7 mouse cellular contexts compared by ENCODE assay signal in genomic region chr1:167001174-167001843, GRCm38 (mm10). TPM values are rescaled to one million over a fixed set of nuclear protein-coding genes. Genes with fewer than 3 reads are reported as not detected.
DNase-seq lines count a peak whose midpoint lies in the region; ATAC-seq lines count a peak whose summit lies in the region.

Fam78b (plus strand) TSS chr1:167001417.

- H3K4me2 ChIP-seq in embryonic facial prominence, embryonic 11.5 days (ENCODE audit: low read depth, low read length), result peak within 1 kb of the TSS; percentile 97
- H3K4me2 ChIP-seq in midbrain, embryonic 13.5 days (replicated peaks), result peak within 1 kb of the TSS; percentile 78
- H3K4me2 ChIP-seq in stomach, embryonic 15.5 days, result peak within 1 kb of the TSS; percentile 95

- peaks cover 13% of the 10 kb centered on the region for H3K27me3 ChIP-seq in embryonic facial prominence, embryonic 11.5 days (ENCODE audit: control insufficient read depth, insufficient read depth, low read length)
- H3K27me3 ChIP-seq in midbrain, embryonic 13.5 days, result 0 out of 2 replicates have a peak, but pooled peaks cover 3% of the 10 kb centered on the region
- H3K27me3 ChIP-seq in stomach, embryonic 15.5 days (replicated peaks), result peaks cover 25% of the 10 kb centered on the region

- under 1% methylated on average over 41 of the region's 85 CpGs for WGBS in embryonic facial prominence, embryonic 11.5 days
- WGBS in midbrain, embryonic 13.5 days, result under 1% methylated on average over 65 of the region's 85 CpGs
- WGBS in stomach, embryonic 15.5 days, result under 1% methylated on average over 66 of the region's 85 CpGs

- peaks cover 4% of the 10 kb centered on the region; the same call in 1 of the 2 replicates for H3K4me1 ChIP-seq in embryonic facial prominence, embryonic 11.5 days (ENCODE audit: control insufficient read depth, insufficient read depth, low read length)
- H3K4me1 ChIP-seq in midbrain, embryonic 13.5 days (replicated peaks), result peaks cover 39% of the 10 kb centered on the region
- 0 out of 2 replicates have a peak, but pooled peaks cover 11% of the 10 kb centered on the region for H3K4me1 ChIP-seq in stomach, embryonic 15.5 days

- H3K4me3 ChIP-seq in embryonic facial prominence, embryonic 11.5 days (ENCODE audit: low read depth, low read length), result peak within 1 kb of the TSS; percentile 81
- peak within 1 kb of the TSS; percentile 81 for H3K4me3 ChIP-seq in midbrain, embryonic 13.5 days (replicated peaks)
- peak within 1 kb of the TSS; percentile 72 for H3K4me3 ChIP-seq in stomach, embryonic 15.5 days (replicated peaks)

- peak within 1 kb of the TSS; percentile 86 for H3K9ac ChIP-seq in embryonic facial prominence, embryonic 11.5 days (replicated peaks; ENCODE audit: low read length)
- H3K9ac ChIP-seq in midbrain, embryonic 13.5 days (replicated peaks), result peak within 1 kb of the TSS; percentile 87
- H3K9ac ChIP-seq in stomach, embryonic 15.5 days, result 0 out of 2 replicates have a peak within 1 kb of the TSS, but pooled peaks have one; percentile 52

- ATAC-seq in embryonic facial prominence, embryonic 11.5 days (replicated peaks; ENCODE audit: insufficient number of reproducible peaks, low FRiP score, low TSS enrichment, low read depth), result peak; percentile 79
- ATAC-seq in midbrain, embryonic 13.5 days, result peak; percentile 79
- 0 out of 2 replicates have a peak, but pooled peaks have one; percentile 24 for ATAC-seq in stomach, embryonic 15.5 days (ENCODE audit: insufficient read depth, low FRiP score, low read depth)

- H3K9me3 ChIP-seq in embryonic facial prominence, embryonic 11.5 days (replicated peaks; ENCODE audit: control insufficient read depth, low read length), result no peaks in the 10 kb centered on the region
- no peaks in the 10 kb centered on the region for H3K9me3 ChIP-seq in midbrain, embryonic 13.5 days
- H3K9me3 ChIP-seq in stomach, embryonic 15.5 days, result no peaks in the 10 kb centered on the region

- DNase-seq in CD4-positive helper T cell, adult 2 months (ENCODE audit: low read depth, low spot score), result peak; percentile 7
- peak; percentile 29 for DNase-seq in ES-CJ7 (ENCODE audit: low read depth, low spot score)
- DNase-seq in embryonic facial prominence, embryonic 11.5 days (ENCODE audit: low spot score), result peak; percentile 31
- DNase-seq in heart, postnatal 4 days, result peak; percentile 10
- DNase-seq in left cerebral cortex, adult 8-10 months (ENCODE audit: low spot score in 2 of 2), result peak; percentile 35 to 36

- peak within 1 kb of the TSS; percentile 76 for H3K27ac ChIP-seq in embryonic facial prominence, embryonic 11.5 days (replicated peaks; ENCODE audit: low read depth, low read length)
- H3K27ac ChIP-seq in midbrain, embryonic 13.5 days, result peak within 1 kb of the TSS; percentile 96
- no peak within 1 kb of the TSS for H3K27ac ChIP-seq in stomach, embryonic 15.5 days

- H3K36me3 ChIP-seq in embryonic facial prominence, embryonic 11.5 days (replicated peaks; ENCODE audit: control insufficient read depth, insufficient read depth, low read depth, low read length), result no peaks in the 10 kb centered on the region
- H3K36me3 ChIP-seq in midbrain, embryonic 13.5 days, result no peaks in the 10 kb centered on the region
- H3K36me3 ChIP-seq in stomach, embryonic 15.5 days, result no peaks in the 10 kb centered on the region

RNA-seq across cellular contexts. Expression of gene Fam78b, which starts in this region (rescaled TPM):
- polyA plus RNA-seq in embryonic facial prominence, embryonic 11.5 days (2014; fragmentation: Nextera tagmentation; extraction: Ambion mirVana), result 3.8 and 4.5 TPM in 2 replicates
- total RNA-seq in heart, postnatal 4 days (2021), result 1 to 10 TPM; 5.8 to 5.9 TPM
- total RNA-seq in left cerebral cortex, adult 8-10 months (2022), result 10 to 100 TPM; 23.7 to 31.1 (median 27.9) TPM
- polyA plus RNA-seq in midbrain, embryonic 13.5 days (2015; fragmentation: Nextera tagmentation; extraction: Ambion mirVana), result 8.2 and 9.1 TPM in 2 replicates
- polyA plus RNA-seq in stomach, embryonic 15.5 days (2015; fragmentation: Nextera tagmentation; extraction: Ambion mirVana), result 1.2 and 1.5 TPM in 2 replicates

Comparison
In these comparisons a context has a peak if more than half of its experiments do, and no peak if none do; other contexts are left out.
1. ATAC-seq: peak in every context shown above with its lines; median percentile 79 in embryonic facial prominence, embryonic 11.5 days; 79 in midbrain, embryonic 13.5 days; 24 in stomach, embryonic 15.5 days.